ENCODE assay signal across 8 mouse cellular contexts in genomic region chr13:56765284-56766032, GRCm38 (mm10). TPM values are rescaled to one million over a fixed set of nuclear protein-coding genes. Genes with fewer than 3 reads are reported as not detected.
A peak's percentile ranks its signal among the peaks of the same experiment; 100 is the strongest.
DNase-seq lines count a peak whose midpoint lies in the region; ATAC-seq and TF ChIP-seq lines count a peak whose summit lies in the region.

No protein-coding gene starts in this region.

- no peak for ATAC-seq in midbrain, embryonic 13.5 days
- no peak for ATAC-seq in midbrain, postnatal 0 days (ENCODE audit: low FRiP score)
- ATAC-seq in limb, embryonic 14.5 days (ENCODE audit: low FRiP score, low read depth): no peak
- no peak for ATAC-seq in stomach, embryonic 14.5 days (ENCODE audit: insufficient number of reproducible peaks, insufficient read depth, low FRiP score, low read depth)

- H3K27ac ChIP-seq in midbrain, embryonic 13.5 days: 0 out of 2 replicates have a peak overlapping the region, but pooled peaks have one; percentile 1
- no peak overlapping the region for H3K27ac ChIP-seq in midbrain, postnatal 0 days (ENCODE audit: low read depth, low read length)
- H3K27ac ChIP-seq in limb, embryonic 14.5 days (replicated peaks; ENCODE audit: low read depth, low read length): no peak overlapping the region
- peak overlapping the region; percentile 33; the same call in 1 of the 2 replicates for H3K27ac ChIP-seq in stomach, embryonic 14.5 days (ENCODE audit: low read length)

- H3K36me3 ChIP-seq in midbrain, embryonic 13.5 days: no peaks in the 10 kb centered on the region
- H3K36me3 ChIP-seq in midbrain, postnatal 0 days (ENCODE audit: insufficient read depth, low read length): no peaks in the 10 kb centered on the region
- H3K36me3 ChIP-seq in limb, embryonic 14.5 days (ENCODE audit: control insufficient read depth, insufficient read depth, low read length): no peaks in the 10 kb centered on the region
- no peaks in the 10 kb centered on the region for H3K36me3 ChIP-seq in stomach, embryonic 14.5 days (ENCODE audit: control insufficient read depth, insufficient read depth, low read length)

- DNase-seq in embryo, embryonic 10.5 days (ENCODE audit: low spot score): peak; percentile 28
- no peak for DNase-seq in embryo, embryonic 11 days
- DNase-seq in midbrain, postnatal 0 days (ENCODE audit: low spot score): no peak
- DNase-seq in limb, embryonic 14.5 days (ENCODE audit: low spot score): no peak
- DNase-seq in gastrocnemius, postnatal 10 days: no peak
- DNase-seq in right cerebral cortex, postnatal 25 days: no peak

- H3K9me3 ChIP-seq in midbrain, embryonic 13.5 days: no peaks in the 10 kb centered on the region
- H3K9me3 ChIP-seq in midbrain, postnatal 0 days (ENCODE audit: low read length): no peaks in the 10 kb centered on the region
- H3K9me3 ChIP-seq in limb, embryonic 14.5 days (ENCODE audit: control insufficient read depth, low read length): no peaks in the 10 kb centered on the region
- no peaks in the 10 kb centered on the region for H3K9me3 ChIP-seq in stomach, embryonic 14.5 days (ENCODE audit: control insufficient read depth, low read depth, low read length)

- WGBS in midbrain, embryonic 13.5 days: 63% methylated on average over 25 of the region's 25 CpGs
- 54% methylated on average over 25 of the region's 25 CpGs for WGBS in midbrain, postnatal 0 days
- 41% methylated on average over 25 of the region's 25 CpGs for WGBS in limb, embryonic 14.5 days
- WGBS in stomach, embryonic 14.5 days: 34% methylated on average over 25 of the region's 25 CpGs

- peaks cover 51% of the 10 kb centered on the region for H3K4me1 ChIP-seq in midbrain, embryonic 13.5 days (replicated peaks)
- H3K4me1 ChIP-seq in midbrain, postnatal 0 days (ENCODE audit: insufficient read depth, low read length): peaks cover 23% of the 10 kb centered on the region
- peaks cover 17% of the 10 kb centered on the region for H3K4me1 ChIP-seq in limb, embryonic 14.5 days (ENCODE audit: control insufficient read depth, insufficient read depth, low read length)
- H3K4me1 ChIP-seq in stomach, embryonic 14.5 days (ENCODE audit: control insufficient read depth, insufficient read depth, low read length): peaks cover 9% of the 10 kb centered on the region; the same call in 1 of the 2 replicates

- no peak overlapping the region for H3K9ac ChIP-seq in midbrain, embryonic 13.5 days (replicated peaks)
- H3K9ac ChIP-seq in midbrain, postnatal 0 days (replicated peaks; ENCODE audit: low read length, poor library complexity, severe bottlenecking): no peak overlapping the region
- H3K9ac ChIP-seq in limb, embryonic 14.5 days (ENCODE audit: low read depth, low read length, severe bottlenecking): no peak overlapping the region
- no peak overlapping the region for H3K9ac ChIP-seq in stomach, embryonic 14.5 days (replicated peaks; ENCODE audit: low read depth, low read length)

- no peak for TF ChIP-seq POLR2A in limb, embryonic 14.5 days (IDR thresholded peaks at IDR 0.05; ENCODE audit: borderline replicate concordance, extremely low read depth, insufficient read depth, insufficient read length)

- H3K27me3 ChIP-seq in midbrain, embryonic 13.5 days: peaks cover 3% of the 10 kb centered on the region; the same call in 1 of the 2 replicates
- no peaks in the 10 kb centered on the region; the same call in 1 of the 2 replicates for H3K27me3 ChIP-seq in midbrain, postnatal 0 days (ENCODE audit: insufficient read depth, low read length)
- no peaks in the 10 kb centered on the region; the same call in 1 of the 2 replicates for H3K27me3 ChIP-seq in limb, embryonic 14.5 days (ENCODE audit: control insufficient read depth, insufficient read depth, low read length)
- H3K27me3 ChIP-seq in stomach, embryonic 14.5 days (ENCODE audit: control insufficient read depth, insufficient read depth, low read length): no peaks in the 10 kb centered on the region

- H3K4me3 ChIP-seq in midbrain, embryonic 13.5 days (replicated peaks): no peak overlapping the region
- H3K4me3 ChIP-seq in midbrain, postnatal 0 days (ENCODE audit: low read depth, low read length): no peak overlapping the region
- no peak overlapping the region for H3K4me3 ChIP-seq in limb, embryonic 14.5 days (replicated peaks; ENCODE audit: low read length)
- no peak overlapping the region for H3K4me3 ChIP-seq in stomach, embryonic 14.5 days (ENCODE audit: low read depth, low read length)

- TF ChIP-seq CTCF in midbrain, postnatal 0 days (IDR thresholded peaks at IDR 0.05): no peak

- H3K4me2 ChIP-seq in midbrain, embryonic 13.5 days (replicated peaks): no peak overlapping the region
- H3K4me2 ChIP-seq in midbrain, postnatal 0 days (ENCODE audit: low read depth, low read length, poor library complexity, severe bottlenecking): no peak overlapping the region
- peak overlapping the region; percentile 30 for H3K4me2 ChIP-seq in limb, embryonic 14.5 days (replicated peaks; ENCODE audit: low read depth, low read length, severe bottlenecking)
- peak overlapping the region; percentile 17 for H3K4me2 ChIP-seq in stomach, embryonic 14.5 days (replicated peaks; ENCODE audit: low read depth, low read length)

RNA-seq across cellular contexts. Expression of gene Gm45623, which starts 11.8 kb away (rescaled TPM):
- polyA plus RNA-seq in midbrain, embryonic 13.5 days (2015; fragmentation: Nextera tagmentation; extraction: Ambion mirVana): 0.74 and 1.2 TPM in 2 replicates
- total RNA-seq in midbrain, postnatal 0 days (2014; rRNA removed): 7.9 and 11.3 TPM in 2 replicates
- 2.0 and 2.2 TPM in 2 replicates for polyA plus RNA-seq in midbrain, postnatal 0 days (2015; fragmentation: Nextera tagmentation; extraction: Ambion mirVana)
- 0.65 and 0.69 TPM in 2 replicates for polyA plus RNA-seq in limb, embryonic 14.5 days (2012; rRNA removed)
- polyA plus RNA-seq in limb, embryonic 14.5 days (2014; fragmentation: Nextera tagmentation; extraction: Ambion mirVana): 0.66 and 1.0 TPM in 2 replicates
- polyA plus RNA-seq in stomach, embryonic 14.5 days (2014; fragmentation: Nextera tagmentation; extraction: Ambion mirVana): 4.5 and 5.0 TPM in 2 replicates
- not detected for total RNA-seq in gastrocnemius, postnatal 10 days (2021)

Comparison
In these comparisons a context has a peak if more than half of its experiments do, and no peak if none do; other contexts are left out.
1. H3K27ac ChIP-seq: peak in midbrain, embryonic 13.5 days (single experiment) and stomach, embryonic 14.5 days (single experiment); none in midbrain, postnatal 0 days (single experiment) and limb, embryonic 14.5 days (single experiment).
2. H3K4me2 ChIP-seq: peak in limb, embryonic 14.5 days (single experiment) and stomach, embryonic 14.5 days (single experiment); none in midbrain, embryonic 13.5 days (single experiment) and midbrain, postnatal 0 days (single experiment).